Mouse (Mus musculus): ENCODE measurements around the gene Prkab2.
A peak's percentile ranks its signal among the peaks of the same experiment; 100 is the strongest.

Gene Prkab2

GRCm38 (mm10) chr3:97657655-97658411, at the start of gene Prkab2:
TSS of gene Prkab2 (plus strand) at chr3:97658193.
- DNase-seq (ENCODE audit: low read depth, low spot score) = peak; percentile 97

GRCm38 (mm10) chr3:97609201-97609844, 48.7 kb upstream of the Prkab2 start:
- peak; percentile 58 for DNase-seq (ENCODE audit: low read depth, low spot score)

- peak; percentile 89 for DNase-seq (ENCODE audit: low read depth, low spot score)
Measured at GRCm38 (mm10) chr3:97609845-97610410, 48.1 kb upstream of the Prkab2 start, which contains the start of gene Chd1l. TSS of gene Chd1l (minus strand) at chr3:97610203.

GRCm38 (mm10) chr3:97611021-97611420, 47.0 kb upstream of the Prkab2 start:
- no peak for DNase-seq (ENCODE audit: low read depth, low spot score)

GRCm38 (mm10) chr3:97615154-97615553, 42.8 kb upstream of the Prkab2 start:
- DNase-seq (ENCODE audit: low read depth, low spot score) = no peak

GRCm38 (mm10) chr3:97615933-97616332, 42.1 kb upstream of the Prkab2 start:
- no peak for DNase-seq (ENCODE audit: low read depth, low spot score)

- DNase-seq (ENCODE audit: low read depth, low spot score) = no peak
Measured at GRCm38 (mm10) chr3:97617091-97617825, 40.7 kb upstream of the Prkab2 start.

GRCm38 (mm10) chr3:97617899-97618298, 40.1 kb upstream of the Prkab2 start:
- DNase-seq (ENCODE audit: low read depth, low spot score) = no peak

- no peak for DNase-seq (ENCODE audit: low read depth, low spot score)
Measured at GRCm38 (mm10) chr3:97620657-97621056, 37.3 kb upstream of the Prkab2 start.

GRCm38 (mm10) chr3:97624611-97625010, 33.4 kb upstream of the Prkab2 start:
- no peak for DNase-seq (ENCODE audit: low read depth, low spot score)

GRCm38 (mm10) chr3:97627893-97628292, 30.1 kb upstream of the Prkab2 start:
- DNase-seq (ENCODE audit: low read depth, low spot score) = no peak

- peak; percentile 12 for DNase-seq (ENCODE audit: low read depth, low spot score)
Measured at GRCm38 (mm10) chr3:97628391-97629001, 29.5 kb upstream of the Prkab2 start, which contains the start of gene Fmo5. TSS of gene Fmo5 (plus strand) at chr3:97628804.

- no peak for DNase-seq (ENCODE audit: low read depth, low spot score)
Measured at GRCm38 (mm10) chr3:97629941-97630340, 28.1 kb upstream of the Prkab2 start.

- no peak for DNase-seq (ENCODE audit: low read depth, low spot score)
Measured at GRCm38 (mm10) chr3:97630746-97631145, 27.2 kb upstream of the Prkab2 start.

GRCm38 (mm10) chr3:97631258-97631860, 26.6 kb upstream of the Prkab2 start:
- no peak for DNase-seq (ENCODE audit: low read depth, low spot score)

GRCm38 (mm10) chr3:97633456-97633855, 24.5 kb upstream of the Prkab2 start:
- no peak for DNase-seq (ENCODE audit: low read depth, low spot score)

GRCm38 (mm10) chr3:97634288-97634761, 23.7 kb upstream of the Prkab2 start:
- DNase-seq (ENCODE audit: low read depth, low spot score) = peak; percentile 89

GRCm38 (mm10) chr3:97641396-97641795, 16.6 kb upstream of the Prkab2 start:
- no peak for DNase-seq (ENCODE audit: low read depth, low spot score)

- DNase-seq (ENCODE audit: low read depth, low spot score) = no peak
Measured at GRCm38 (mm10) chr3:97642001-97642400, 16.0 kb upstream of the Prkab2 start.

- DNase-seq (ENCODE audit: low read depth, low spot score) = no peak
Measured at GRCm38 (mm10) chr3:97648518-97648917, 9.5 kb upstream of the Prkab2 start.

GRCm38 (mm10) chr3:97649022-97649421, 9.0 kb upstream of the Prkab2 start:
- DNase-seq (ENCODE audit: low read depth, low spot score) = no peak

Data from 3T3-L1 (cell line).